Mouse (Mus musculus) small intestine, adult 2 months (tissue): Measurements from ENCODE around the gene Cnnm2. TPM values are rescaled to one million over a fixed set of nuclear protein-coding genes. Genes with fewer than 3 reads are reported as not detected.

ENCODE experiments used
- H3K27ac ChIP-seq: fragments of 200-500 bp; 2 replicates; pipeline ENCODE4 v1.5.1; 2012; ENCODE audit warnings: low read depth, low read length, control low read depth, inconsistent platforms; ENCODE audit not compliant: insufficient read depth
- H3K27me3 ChIP-seq: fragments of 200-500 bp; 2 replicates; pipeline ENCODE4 v1.6.1; 2012; ENCODE audit warnings: mild to moderate bottlenecking, moderate library complexity, low read length, inconsistent platforms; ENCODE audit not compliant: control insufficient read depth, insufficient read depth
- H3K36me3 ChIP-seq: fragments of 200-500 bp; 2 replicates; pipeline ENCODE4 v1.6.1; 2012; ENCODE audit warnings: mild to moderate bottlenecking, low read length, control low read depth, inconsistent platforms; ENCODE audit not compliant: control insufficient read depth, insufficient read depth
- H3K4me1 ChIP-seq: fragments of 200-500 bp; 2 replicates; pipeline ENCODE4 v1.6.1; 2012; ENCODE audit warnings: low read length, inconsistent platforms, mixed read lengths; ENCODE audit not compliant: control insufficient read depth, insufficient read depth, insufficient read length
- H3K4me3 ChIP-seq: fragments of 200-500 bp; 2 replicates; pipeline ENCODE4 v1.5.1; 2012; ENCODE audit warnings: low read depth, mild to moderate bottlenecking, control low read depth, inconsistent platforms, low read length, moderate library complexity
- CTCF ChIP-seq: fragments of 200-500 bp; IDR thresholded peaks from 2 replicates; pipeline ENCODE4 v1.5.1; 2012; ENCODE audit warnings: low read depth, mild to moderate bottlenecking, control low read depth, inconsistent platforms, low read length, moderate library complexity, mixed read lengths; ENCODE audit not compliant: insufficient replicate concordance, insufficient read length; ENCODE audit errors: extremely low read depth
- POLR2A ChIP-seq: fragments of 200-500 bp; IDR thresholded peaks from 2 replicates; pipeline ENCODE4 v1.6.1; 2012; ENCODE audit warnings: low read depth, mild to moderate bottlenecking, control low read depth, inconsistent platforms, low read length, moderate library complexity
- WGBS: fragments of 180-500 bp; shearing (Covaris S2); methylation state at CpG from one replicate; pipeline ENCODE4 v1.1.7; 2018; 5-methylcytosine and 5-hydroxymethylcytosine counted together
- polyA plus RNA-seq: library from polyadenylated mRNA; depleted of rRNA; stranded (reverse); fragments of >200 nt; gene quantifications from 2 replicates; pipeline ENCODE4 v1.2.3, GENCODE M21; 2012

The Cnnm2 gene
- polyA plus RNA-seq, 1 experiment = 16.9 TPM

GRCm38 (mm10) chr19:46846056-46846455, 84.7 kb downstream of the Cnnm2 start:
- Histone ChIP-seq H3K4me1 (no peaks in the 10 kb centered on the region), H3K27ac (no peak overlapping the region), H3K4me3 (no peak overlapping the region), H3K27me3 (no peaks in the 10 kb centered on the region), H3K36me3 (no peaks in the 10 kb centered on the region)
- WGBS = 72% methylated on average over 7 of the region's 7 CpGs
- TF ChIP-seq POLR2A (no peak), CTCF (no peak)

- H3K4me3 ChIP-seq = no peak overlapping the region
- 75% methylated on average over 5 of the region's 5 CpGs for WGBS
- no peaks in the 10 kb centered on the region for H3K27me3 ChIP-seq
- TF ChIP-seq POLR2A (no peak), CTCF (no peak)
- no peak overlapping the region for H3K27ac ChIP-seq
- no peaks in the 10 kb centered on the region for H3K4me1 ChIP-seq
- no peaks in the 10 kb centered on the region for H3K36me3 ChIP-seq
Observed at GRCm38 (mm10) chr19:46846459-46846858, 85.1 kb downstream of the Cnnm2 start.

DNA sequence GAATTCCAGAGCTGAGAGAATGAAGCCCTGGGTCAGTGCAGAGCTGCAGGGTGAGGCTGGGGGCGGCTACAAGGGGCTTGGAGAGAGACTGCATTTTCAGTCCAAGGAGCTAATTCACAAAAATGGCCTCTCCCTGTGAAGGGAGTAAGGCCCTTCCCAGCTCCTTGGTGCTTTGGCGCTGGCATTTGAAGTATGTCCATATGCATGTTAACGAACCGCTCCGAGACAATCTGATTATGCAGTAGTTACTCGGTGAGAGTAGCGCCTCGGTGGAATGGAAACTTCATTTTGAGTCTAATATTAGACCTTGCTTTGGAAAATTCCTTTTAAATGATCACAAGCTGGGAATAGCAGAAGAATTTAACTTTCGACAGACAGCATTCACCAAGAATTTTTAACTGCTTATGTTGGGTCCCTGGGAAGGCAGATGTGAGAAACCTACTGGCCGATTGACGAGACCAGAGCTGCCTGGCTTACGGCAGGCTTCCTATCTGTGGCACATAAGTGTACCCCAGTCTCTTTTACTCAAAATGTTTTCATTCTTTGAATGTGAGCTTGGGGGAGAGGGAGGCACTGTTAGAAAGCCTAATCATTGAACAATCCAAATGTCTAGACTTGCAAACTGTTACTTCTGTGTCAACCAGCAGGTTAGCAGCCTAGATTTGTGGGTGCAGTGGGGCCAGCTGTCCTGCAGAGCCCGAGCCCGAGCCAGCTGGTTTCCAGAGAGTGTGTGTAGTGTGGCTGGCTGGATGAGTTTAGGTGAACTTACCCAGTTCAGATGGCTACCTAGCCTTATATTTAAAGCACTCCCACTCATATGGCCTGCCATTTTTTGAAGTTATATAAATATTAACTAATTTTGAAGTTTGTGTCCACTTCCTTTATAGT, 87.2 kb downstream of the Cnnm2 start:
- Histone ChIP-seq H3K4me3 (no peak overlapping the region), H3K27ac (no peak overlapping the region), H3K36me3 (no peaks in the 10 kb centered on the region), H3K4me1 (no peaks in the 10 kb centered on the region), H3K27me3 (no peaks in the 10 kb centered on the region)
- WGBS = 83% methylated on average over 14 of the region's 14 CpGs
- no peak for TF ChIP-seq POLR2A
- TF ChIP-seq CTCF = no peak

DNA sequence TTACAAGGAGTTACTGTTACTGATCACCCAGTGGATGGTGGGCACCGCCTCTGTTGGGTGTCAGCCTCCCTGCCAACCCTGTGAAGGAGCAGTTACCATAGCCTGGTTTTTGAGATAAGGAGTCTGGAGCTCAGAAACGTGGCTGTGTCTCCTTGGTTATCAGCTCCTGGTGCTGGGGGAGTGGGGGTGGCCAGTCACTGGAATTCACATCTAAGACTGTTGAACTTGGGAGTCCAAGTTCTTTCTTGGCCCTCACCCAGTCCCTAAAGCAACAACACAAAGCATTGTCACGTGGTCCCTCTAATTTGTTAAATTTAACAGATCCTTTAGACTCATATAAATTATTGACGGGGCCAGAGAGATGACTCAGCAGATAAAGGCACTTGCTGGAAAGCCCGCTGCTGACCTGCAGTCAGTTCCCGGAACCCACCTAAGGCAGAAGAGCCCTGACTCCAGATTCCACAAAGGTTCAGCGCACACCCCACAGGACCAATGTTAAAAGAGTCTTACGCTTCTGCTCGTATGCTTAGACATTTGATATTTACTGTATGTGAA, 88.1 kb downstream of the Cnnm2 start:
- Histone ChIP-seq H3K27ac (no peak overlapping the region), H3K36me3 (no peaks in the 10 kb centered on the region)
- no peak for TF ChIP-seq CTCF
- no peak for TF ChIP-seq POLR2A

GRCm38 (mm10) chr19:46856232-46856631, 94.8 kb downstream of the Cnnm2 start:
- Histone ChIP-seq H3K27ac (no peak overlapping the region), H3K4me3 (no peak overlapping the region), H3K36me3 (peaks cover 3% of the 10 kb centered on the region; the same call in 1 of the 2 replicates), H3K27me3 (no peaks in the 10 kb centered on the region), H3K4me1 (no peaks in the 10 kb centered on the region)
- TF ChIP-seq CTCF (no peak), POLR2A (no peak)
- 62% methylated on average over 6 of the region's 6 CpGs for WGBS

More for the DNA sequence above, 88.1 kb downstream of the Cnnm2 start:
- no peak overlapping the region for H3K4me3 ChIP-seq
- WGBS = 53% methylated on average over 9 of the region's 9 CpGs
- no peaks in the 10 kb centered on the region for H3K27me3 ChIP-seq
- H3K4me1 ChIP-seq = no peaks in the 10 kb centered on the region

DNA sequence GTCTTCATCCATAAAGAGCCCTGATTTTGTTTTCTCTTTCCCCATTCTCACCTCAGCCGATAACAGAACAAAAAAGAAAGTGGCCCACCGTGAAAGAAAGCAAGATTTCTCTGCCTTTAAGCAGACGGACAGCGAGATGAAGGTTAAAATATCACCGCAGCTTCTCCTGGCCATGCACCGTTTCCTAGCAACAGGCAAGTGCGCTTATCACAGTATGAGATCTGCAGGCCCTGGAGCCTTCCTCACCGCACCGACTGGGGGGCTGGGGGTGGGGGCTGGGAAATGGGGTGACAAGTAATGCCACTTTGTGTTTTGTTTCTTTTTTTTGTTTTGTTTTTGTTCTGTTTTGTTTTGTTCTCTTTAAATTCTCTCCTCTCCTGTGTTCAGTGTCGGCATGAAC, 95.4 kb downstream of the Cnnm2 start:
- Histone ChIP-seq H3K36me3 (peaks cover 3% of the 10 kb centered on the region; the same call in 1 of the 2 replicates), H3K27ac (no peak overlapping the region), H3K4me3 (no peak overlapping the region), H3K27me3 (no peaks in the 10 kb centered on the region), H3K4me1 (no peaks in the 10 kb centered on the region)
- WGBS = 65% methylated on average over 10 of the region's 10 CpGs
- TF ChIP-seq POLR2A (no peak), CTCF (no peak)

DNA sequence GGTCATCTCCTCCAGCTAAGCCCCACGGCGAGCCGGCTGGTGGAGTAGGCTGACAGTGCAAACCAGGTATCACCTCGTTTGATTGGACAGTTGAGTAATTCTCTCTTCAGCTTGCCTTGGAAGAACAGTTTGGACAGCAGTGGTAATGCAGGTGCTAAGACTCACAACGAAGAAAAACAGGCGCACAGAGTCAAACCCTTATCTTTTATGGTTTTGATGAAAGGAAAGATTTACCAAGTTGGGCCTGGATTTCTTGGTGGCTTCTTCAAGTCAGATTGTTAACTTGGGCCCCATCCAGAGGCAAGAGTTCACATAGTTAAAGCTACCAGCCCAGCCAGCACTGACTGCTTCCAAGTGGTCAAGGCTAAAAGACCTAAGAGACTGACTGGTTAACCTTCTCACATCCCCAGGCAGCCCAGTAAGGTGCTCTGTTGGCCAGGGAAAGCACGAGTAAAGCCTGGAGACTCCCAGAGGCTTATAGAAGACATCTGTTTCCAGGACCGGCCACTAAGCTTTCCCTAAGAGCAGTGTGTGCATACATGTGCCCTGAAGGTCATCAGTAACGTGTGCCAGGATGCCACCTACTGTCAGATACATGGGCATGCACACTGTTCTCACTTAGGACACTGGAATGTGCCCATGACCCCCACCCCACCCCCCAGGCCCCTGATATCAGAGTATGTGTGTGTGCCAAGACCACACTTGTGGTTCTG, 96.0 kb downstream of the Cnnm2 start:
- no peaks in the 10 kb centered on the region for H3K27me3 ChIP-seq
- H3K36me3 ChIP-seq = peaks cover 3% of the 10 kb centered on the region; the same call in 1 of the 2 replicates
- WGBS = 63% methylated on average over 9 of the region's 9 CpGs
- no peak overlapping the region for H3K4me3 ChIP-seq
- peak; percentile 23; the same call in 1 of the 2 replicates for TF ChIP-seq CTCF
- TF ChIP-seq POLR2A = no peak
- no peak overlapping the region for H3K27ac ChIP-seq
- no peaks in the 10 kb centered on the region for H3K4me1 ChIP-seq
